ENCODE assay signal across 10 mouse cellular contexts in genomic region chr9:63143641-63144501, GRCm38 (mm10). TPM values are rescaled to one million over a fixed set of nuclear protein-coding genes. Genes with fewer than 3 reads are reported as not detected.
DNase-seq lines count a peak whose midpoint lies in the region; ATAC-seq lines count a peak whose summit lies in the region.
"Had no signal": no experiment of that assay in that cellular context is flagged by ENCODE, and none has a peak within 500 bp of the region (broad histone marks: within the 10 kb centered on the region; RNA-seq: fewer than 3 reads in every experiment).

No protein-coding gene starts in this region.

- peaks cover 24% of the 10 kb centered on the region for H3K4me1 ChIP-seq in kidney, embryonic 14.5 days (ENCODE audit: control insufficient read depth, insufficient read depth, low read length)
- peaks cover 17% of the 10 kb centered on the region for H3K4me1 ChIP-seq in hindbrain, embryonic 11.5 days (replicated peaks; ENCODE audit: control insufficient read depth, insufficient read depth, low read length)
- peaks cover 60% of the 10 kb centered on the region for H3K4me1 ChIP-seq in midbrain, embryonic 15.5 days

- no peak for ATAC-seq in kidney, embryonic 14.5 days (ENCODE audit: low FRiP score, low TSS enrichment)
- ATAC-seq in hindbrain, embryonic 11.5 days (ENCODE audit: low FRiP score): no peak
- no peak for ATAC-seq in midbrain, embryonic 15.5 days (replicated peaks)
- ATAC-seq in erythroblast, adult 5-6 weeks (replicated peaks; ENCODE audit: low FRiP score, poor library complexity, severe bottlenecking): no peak

- no peak overlapping the region for H3K9ac ChIP-seq in kidney, embryonic 14.5 days (ENCODE audit: low read depth, low read length)
- peak overlapping the region; percentile 32 for H3K9ac ChIP-seq in hindbrain, embryonic 11.5 days (ENCODE audit: low read depth, low read length)
- H3K9ac ChIP-seq in midbrain, embryonic 15.5 days: no peak overlapping the region

- H3K9me3 ChIP-seq in kidney, embryonic 14.5 days (ENCODE audit: control insufficient read depth, low read length): no peaks in the 10 kb centered on the region
- H3K9me3 ChIP-seq in hindbrain, embryonic 11.5 days (ENCODE audit: control insufficient read depth, low read length): no peaks in the 10 kb centered on the region
- H3K9me3 ChIP-seq in midbrain, embryonic 15.5 days: no peaks in the 10 kb centered on the region

- H3K4me3 ChIP-seq in kidney, embryonic 14.5 days (ENCODE audit: low read length): peak overlapping the region; percentile 14
- peak overlapping the region; percentile 43 for H3K4me3 ChIP-seq in hindbrain, embryonic 11.5 days (ENCODE audit: low read depth, low read length)
- peak overlapping the region; percentile 11; the same call in 1 of the 2 replicates for H3K4me3 ChIP-seq in midbrain, embryonic 15.5 days

- H3K36me3 ChIP-seq in kidney, embryonic 14.5 days (ENCODE audit: control insufficient read depth, insufficient read depth, low read length): no peaks in the 10 kb centered on the region
- H3K36me3 ChIP-seq in hindbrain, embryonic 11.5 days (ENCODE audit: control insufficient read depth, insufficient read depth, low read length): no peaks in the 10 kb centered on the region
- H3K36me3 ChIP-seq in midbrain, embryonic 15.5 days (replicated peaks): no peaks in the 10 kb centered on the region

- WGBS in kidney, embryonic 14.5 days: 2% methylated on average over 47 of the region's 47 CpGs
- under 1% methylated on average over 47 of the region's 47 CpGs for WGBS in hindbrain, embryonic 11.5 days
- under 1% methylated on average over 47 of the region's 47 CpGs for WGBS in midbrain, embryonic 15.5 days

- H3K27ac ChIP-seq in kidney, embryonic 14.5 days (ENCODE audit: low read depth, low read length): no peak overlapping the region
- peak overlapping the region; percentile 42; the same call in 1 of the 2 replicates for H3K27ac ChIP-seq in hindbrain, embryonic 11.5 days (ENCODE audit: low read depth, low read length)
- H3K27ac ChIP-seq in midbrain, embryonic 15.5 days: no peak overlapping the region

- no peak for DNase-seq in kidney, postnatal 36 days
- peak; percentile 46 for DNase-seq in embryo, embryonic 11 days
- DNase-seq in hindbrain, embryonic 11.5 days (ENCODE audit: low spot score): peak; percentile 66
- no peak for DNase-seq in cerebellum, postnatal 25 days
- DNase-seq in thymus, postnatal 4 days: no peak
- DNase-seq: right cerebral cortex, adult 18-20 months had no signal

- H3K27me3 ChIP-seq in kidney, embryonic 14.5 days (ENCODE audit: control insufficient read depth, insufficient read depth, low read length): peaks cover 100% of the 10 kb centered on the region
- peaks cover 99% of the 10 kb centered on the region for H3K27me3 ChIP-seq in hindbrain, embryonic 11.5 days (ENCODE audit: control insufficient read depth, insufficient read depth, low read length)
- H3K27me3 ChIP-seq in midbrain, embryonic 15.5 days (replicated peaks): peaks cover 94% of the 10 kb centered on the region

- no peak overlapping the region for H3K4me2 ChIP-seq in kidney, embryonic 14.5 days (replicated peaks; ENCODE audit: low read depth, low read length)
- peak overlapping the region; percentile 25 for H3K4me2 ChIP-seq in hindbrain, embryonic 11.5 days (replicated peaks; ENCODE audit: low read depth, low read length)
- peak overlapping the region; percentile 24; the same call in 1 of the 2 replicates for H3K4me2 ChIP-seq in midbrain, embryonic 15.5 days

RNA-seq across cellular contexts. Expression of gene Skor1, which starts 4.9 kb away (rescaled TPM):
- polyA plus RNA-seq in kidney, embryonic 14.5 days (2014; fragmentation: Nextera tagmentation; extraction: Ambion mirVana): not detected in 2 replicates
- 6.6 and 7.4 TPM in 2 replicates for polyA plus RNA-seq in hindbrain, embryonic 11.5 days (2014; fragmentation: Nextera tagmentation; extraction: Ambion mirVana)
- 1.6 and 1.9 TPM in 2 replicates for polyA plus RNA-seq in midbrain, embryonic 15.5 days (2015; fragmentation: Nextera tagmentation; extraction: Ambion mirVana)
- total RNA-seq in erythroblast, adult 5-6 weeks (2015; ENCODE audit: low replicate concordance): not detected in 2 replicates
- not detected in 2 replicates for total RNA-seq in erythroblast, adult 5-6 weeks (2017; ENCODE audit: low replicate concordance)
- polyA plus RNA-seq: liver, embryonic 16.5 days had no signal

Comparison
In these comparisons a context has a peak if more than half of its experiments do, and no peak if none do; other contexts are left out.
1. DNase-seq: peak in embryo, embryonic 11 days (single experiment) and hindbrain, embryonic 11.5 days (single experiment); none in kidney, postnatal 36 days (0 of 2), cerebellum, postnatal 25 days (0 of 2) and thymus, postnatal 4 days (single experiment).
2. Peak in every context shown above with its lines, with median percentiles within 50 percentile points of each other: H3K4me3 ChIP-seq.